Comparison of ENCODE assay signal across 27 mouse cellular contexts in the genomic region with DNA sequence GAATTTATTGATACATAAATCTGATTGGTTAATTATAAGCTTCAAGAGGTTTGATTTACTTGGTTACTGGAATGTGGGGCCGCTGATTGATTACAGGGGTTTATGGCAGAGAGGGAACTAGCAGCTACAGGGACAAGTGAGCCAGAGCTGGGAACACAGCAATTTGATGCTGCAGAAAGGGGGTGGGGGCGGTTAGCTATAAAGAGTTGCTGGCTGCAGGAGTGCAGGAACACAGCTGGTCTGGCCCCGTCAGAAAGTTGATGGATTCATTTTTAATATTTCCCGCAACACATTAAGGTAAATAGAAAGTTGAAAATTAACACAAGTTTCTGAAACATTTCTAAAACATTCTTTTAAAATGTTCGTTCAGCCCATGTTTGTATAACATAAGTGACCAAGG.
DNase-seq lines count a peak whose midpoint lies in the region; ATAC-seq and TF ChIP-seq lines count a peak whose summit lies in the region.
"Had no signal": no experiment of that assay in that cellular context is flagged by ENCODE, and none has a peak within 500 bp of the region (broad histone marks: within the 10 kb centered on the region; RNA-seq: fewer than 3 reads in every experiment).

No protein-coding gene starts in this region.

- H3K27ac ChIP-seq in intestine, embryonic 15.5 days = no peak overlapping the region
- H3K27ac ChIP-seq in intestine, postnatal 0 days (ENCODE audit: low read depth, low read length) = no peak overlapping the region
- no peak overlapping the region for H3K27ac ChIP-seq in limb, embryonic 11.5 days (replicated peaks; ENCODE audit: low read depth, low read length)
- H3K27ac ChIP-seq in stomach, embryonic 16.5 days (ENCODE audit: low read length) = no peak overlapping the region
- no peak overlapping the region for H3K27ac ChIP-seq in forebrain, embryonic 14.5 days (ENCODE audit: low read depth, low read length)
- H3K27ac ChIP-seq: embryonic facial prominence, embryonic 13.5 days; embryonic facial prominence, embryonic 15.5 days; forebrain, embryonic 10.5 days; forebrain, embryonic 12.5 days; forebrain, embryonic 15.5 days had no signal

- H3K4me2 ChIP-seq in intestine, embryonic 15.5 days (replicated peaks) = no peak overlapping the region
- no peak overlapping the region for H3K4me2 ChIP-seq in intestine, postnatal 0 days (replicated peaks; ENCODE audit: low read depth)
- H3K4me2 ChIP-seq in limb, embryonic 11.5 days (ENCODE audit: low read depth, severe bottlenecking) = no peak overlapping the region
- no peak overlapping the region for H3K4me2 ChIP-seq in stomach, embryonic 16.5 days (ENCODE audit: low read depth, low read length)
- H3K4me2 ChIP-seq in forebrain, embryonic 14.5 days (ENCODE audit: low read length) = no peak overlapping the region
- H3K4me2 ChIP-seq: embryonic facial prominence, embryonic 13.5 days; embryonic facial prominence, embryonic 15.5 days; forebrain, embryonic 12.5 days; forebrain, embryonic 15.5 days had no signal

- DNase-seq in forelimb bud, embryonic 11.5 days (ENCODE audit: low read depth, low spot score) = peak; percentile 14
- DNase-seq in limb, embryonic 11.5 days (ENCODE audit: low spot score) = peak; percentile 24
- DNase-seq in layer of hippocampus, adult 9-11 months = no peak
- no peak for DNase-seq in forebrain, embryonic 14.5 days (ENCODE audit: low spot score)
- DNase-seq: adrenal gland, adult 2 months; adrenal gland, postnatal 10 days; adrenal gland, postnatal 25 days; B cell, adult 2 months; cerebellum, adult 11 months; cerebellum, adult 18-20 months; cerebellum, adult 8-10 months; cerebellum, adult 9-11 months; cerebellum, postnatal 14 days; cerebellum, postnatal 36 days; embryo, embryonic 11 days had no signal

- no peak overlapping the region for H3K9ac ChIP-seq in intestine, embryonic 15.5 days
- H3K9ac ChIP-seq in intestine, postnatal 0 days (ENCODE audit: low read depth, low read length) = no peak overlapping the region
- no peak overlapping the region for H3K9ac ChIP-seq in limb, embryonic 11.5 days (ENCODE audit: low read length)
- H3K9ac ChIP-seq in stomach, embryonic 16.5 days (ENCODE audit: low read length) = no peak overlapping the region
- no peak overlapping the region for H3K9ac ChIP-seq in forebrain, embryonic 14.5 days (ENCODE audit: low read length)
- H3K9ac ChIP-seq: embryonic facial prominence, embryonic 13.5 days; embryonic facial prominence, embryonic 15.5 days; forebrain, embryonic 12.5 days; forebrain, embryonic 15.5 days had no signal

- no peak for TF ChIP-seq CTCF in intestine, postnatal 0 days (IDR thresholded peaks at IDR 0.05; ENCODE audit: low read depth)

- H3K4me3 ChIP-seq in intestine, embryonic 15.5 days (replicated peaks) = no peak overlapping the region
- no peak overlapping the region for H3K4me3 ChIP-seq in intestine, postnatal 0 days (ENCODE audit: low read depth, low read length)
- H3K4me3 ChIP-seq in limb, embryonic 11.5 days (ENCODE audit: low read depth, low read length) = no peak overlapping the region
- H3K4me3 ChIP-seq in stomach, embryonic 16.5 days (replicated peaks; ENCODE audit: low read length) = no peak overlapping the region
- H3K4me3 ChIP-seq in forebrain, embryonic 14.5 days (ENCODE audit: low read depth, low read length) = no peak overlapping the region
- H3K4me3 ChIP-seq: embryonic facial prominence, embryonic 13.5 days; embryonic facial prominence, embryonic 15.5 days; erythroblast, embryonic 14.5 days; forebrain, embryonic 10.5 days; forebrain, embryonic 12.5 days; forebrain, embryonic 15.5 days had no signal

- H3K4me1 ChIP-seq in intestine, embryonic 15.5 days (replicated peaks) = no peaks in the 10 kb centered on the region
- no peaks in the 10 kb centered on the region for H3K4me1 ChIP-seq in intestine, postnatal 0 days (replicated peaks; ENCODE audit: control insufficient read depth, insufficient read depth, low read length)
- no peaks in the 10 kb centered on the region for H3K4me1 ChIP-seq in limb, embryonic 11.5 days (ENCODE audit: control insufficient read depth, insufficient read depth, low read length)
- no peaks in the 10 kb centered on the region for H3K4me1 ChIP-seq in stomach, embryonic 16.5 days (ENCODE audit: control insufficient read depth, insufficient read depth, low read length)
- no peaks in the 10 kb centered on the region for H3K4me1 ChIP-seq in forebrain, embryonic 14.5 days (ENCODE audit: control insufficient read depth, insufficient read depth, low read length)
- H3K4me1 ChIP-seq: embryonic facial prominence, embryonic 13.5 days; embryonic facial prominence, embryonic 15.5 days; forebrain, embryonic 10.5 days; forebrain, embryonic 12.5 days; forebrain, embryonic 15.5 days had no signal

- H3K9me3 ChIP-seq in intestine, embryonic 15.5 days = no peaks in the 10 kb centered on the region
- H3K9me3 ChIP-seq in intestine, postnatal 0 days (ENCODE audit: control insufficient read depth) = no peaks in the 10 kb centered on the region
- no peaks in the 10 kb centered on the region for H3K9me3 ChIP-seq in limb, embryonic 11.5 days (ENCODE audit: control insufficient read depth, low read length)
- no peaks in the 10 kb centered on the region for H3K9me3 ChIP-seq in stomach, embryonic 16.5 days (replicated peaks; ENCODE audit: control insufficient read depth, low read length)
- no peaks in the 10 kb centered on the region for H3K9me3 ChIP-seq in forebrain, embryonic 14.5 days (replicated peaks; ENCODE audit: control insufficient read depth, low read length)
- H3K9me3 ChIP-seq: embryonic facial prominence, embryonic 13.5 days; embryonic facial prominence, embryonic 15.5 days; forebrain, embryonic 10.5 days; forebrain, embryonic 12.5 days; forebrain, embryonic 15.5 days had no signal

- WGBS in intestine, embryonic 15.5 days = 49% methylated on average over 5 of the region's 5 CpGs
- WGBS in intestine, postnatal 0 days = 48% methylated on average over 5 of the region's 5 CpGs
- 49% methylated on average over 5 of the region's 5 CpGs for WGBS in limb, embryonic 11.5 days
- 29% methylated on average over 5 of the region's 5 CpGs for WGBS in stomach, embryonic 16.5 days
- 84% methylated on average over 5 of the region's 5 CpGs for WGBS in forebrain, embryonic 14.5 days

- H3K36me3 ChIP-seq in intestine, embryonic 15.5 days = no peaks in the 10 kb centered on the region
- H3K36me3 ChIP-seq in intestine, postnatal 0 days (ENCODE audit: control insufficient read depth, insufficient read depth) = no peaks in the 10 kb centered on the region
- H3K36me3 ChIP-seq in limb, embryonic 11.5 days (ENCODE audit: control insufficient read depth, insufficient read depth, low read length) = no peaks in the 10 kb centered on the region
- H3K36me3 ChIP-seq in stomach, embryonic 16.5 days (ENCODE audit: control insufficient read depth, insufficient read depth, low read length) = no peaks in the 10 kb centered on the region
- H3K36me3 ChIP-seq in forebrain, embryonic 14.5 days (ENCODE audit: control insufficient read depth, insufficient read depth, low read length) = no peaks in the 10 kb centered on the region
- H3K36me3 ChIP-seq: embryonic facial prominence, embryonic 13.5 days; embryonic facial prominence, embryonic 15.5 days; forebrain, embryonic 10.5 days; forebrain, embryonic 12.5 days; forebrain, embryonic 15.5 days; G1E had no signal

- ATAC-seq in intestine, embryonic 15.5 days = peak; percentile 71; the same call in 1 of the 2 replicates
- ATAC-seq in intestine, postnatal 0 days = no peak
- ATAC-seq in limb, embryonic 11.5 days (ENCODE audit: insufficient number of reproducible peaks, low FRiP score, low TSS enrichment, low read depth) = no peak
- ATAC-seq in stomach, embryonic 16.5 days (ENCODE audit: insufficient read depth, low FRiP score) = peak; percentile 66; the same call in 1 of the 2 replicates
- ATAC-seq in forebrain, embryonic 14.5 days = no peak
- ATAC-seq: CD4-positive, CD25-positive, alpha-beta regulatory T cell, adult 4 months; forebrain, embryonic 15.5 days had no signal

- no peaks in the 10 kb centered on the region for H3K27me3 ChIP-seq in intestine, embryonic 15.5 days (replicated peaks)
- no peaks in the 10 kb centered on the region for H3K27me3 ChIP-seq in intestine, postnatal 0 days (replicated peaks; ENCODE audit: control insufficient read depth, insufficient read depth, low read length)
- no peaks in the 10 kb centered on the region for H3K27me3 ChIP-seq in limb, embryonic 11.5 days (ENCODE audit: control insufficient read depth, insufficient read depth, low read length)
- H3K27me3 ChIP-seq in stomach, embryonic 16.5 days (ENCODE audit: control insufficient read depth, insufficient read depth, low read length) = no peaks in the 10 kb centered on the region
- no peaks in the 10 kb centered on the region for H3K27me3 ChIP-seq in forebrain, embryonic 14.5 days (replicated peaks; ENCODE audit: control insufficient read depth, insufficient read depth, low read length)
- H3K27me3 ChIP-seq: CH12.LX; embryonic facial prominence, embryonic 13.5 days; embryonic facial prominence, embryonic 15.5 days; forebrain, embryonic 12.5 days; forebrain, embryonic 15.5 days had no signal

Comparison
In these comparisons a context has a peak if more than half of its experiments do, and no peak if none do; other contexts are left out.
1. ATAC-seq: peak in intestine, embryonic 15.5 days (single experiment) and stomach, embryonic 16.5 days (single experiment); none in intestine, postnatal 0 days (single experiment), limb, embryonic 11.5 days (single experiment) and forebrain, embryonic 14.5 days (single experiment).
2. DNase-seq: peak in forelimb bud, embryonic 11.5 days (single experiment) and limb, embryonic 11.5 days (single experiment); none in layer of hippocampus, adult 9-11 months (single experiment) and forebrain, embryonic 14.5 days (single experiment).